Mouse (Mus musculus) thymus, postnatal 4 days (tissue): ENCODE results near the gene Mafk.
"Not testable (repeated sequence)": the region's sequence is repeated elsewhere in the genome, so short reads cannot be mapped to it uniquely, and the experiment has no call there.

Experiments used
- DNase-seq: peaks from one replicate; pipeline ENCODE4 v3.0.0; 2021

The Mafk gene

DNA sequence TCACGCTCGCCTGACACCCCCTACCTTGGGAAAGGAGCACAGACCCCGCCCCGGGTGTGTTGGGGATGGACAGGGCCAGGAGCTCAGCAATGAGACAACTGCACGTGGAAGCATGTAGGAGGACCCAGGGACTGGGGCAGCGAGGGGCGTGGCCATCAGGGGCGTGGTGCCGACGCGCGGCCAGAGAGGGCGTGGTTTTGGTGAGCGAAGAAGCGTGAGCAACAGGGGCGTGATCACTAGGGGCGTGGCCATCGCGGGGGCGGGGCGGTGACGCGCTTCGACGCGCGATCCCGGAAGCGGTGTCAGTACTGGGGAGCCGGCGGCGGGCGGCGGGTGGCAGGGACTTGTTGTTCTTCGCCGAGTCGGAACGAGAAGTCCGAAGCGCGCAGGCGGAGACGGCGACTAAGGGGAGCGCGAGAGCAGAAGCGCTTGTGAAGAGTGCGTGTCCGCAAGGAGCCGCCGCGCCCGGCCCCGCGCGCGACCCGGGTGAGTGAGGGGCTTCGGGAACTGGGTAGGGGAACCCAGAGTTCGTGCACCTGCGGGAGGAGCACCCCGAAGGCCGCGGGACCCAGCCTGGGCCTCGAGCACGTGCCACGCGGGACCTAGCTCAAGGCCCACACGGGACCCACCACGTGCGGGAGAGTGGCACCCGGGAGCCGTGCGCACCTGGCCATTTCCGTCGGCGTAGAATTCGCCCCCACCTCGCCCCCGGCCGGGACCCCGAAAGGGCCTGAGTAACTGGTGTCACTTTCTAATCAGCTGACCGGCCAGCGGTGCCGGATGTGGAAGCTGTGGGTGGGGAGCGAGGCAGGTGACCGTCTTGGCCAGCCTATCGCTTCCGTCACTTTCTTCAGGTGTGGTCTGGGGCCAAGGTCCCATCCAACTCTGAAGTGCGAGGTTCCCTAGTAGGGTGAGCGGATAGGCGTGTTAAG is at the start of gene Mafk:
TSS of gene Mafk (plus strand) at position 287 of the 932 bp plus-strand sequence.
- peak; percentile 100 for DNase-seq

- not testable (repeated sequence) for DNase-seq
These were observed 48.7 kb upstream of the Mafk start for GRCm38 (mm10) chr5:139742640-139743039.

- peak; percentile 81 for DNase-seq
These were observed 45.5 kb upstream of the Mafk start for GRCm38 (mm10) chr5:139745771-139746170.

DNA sequence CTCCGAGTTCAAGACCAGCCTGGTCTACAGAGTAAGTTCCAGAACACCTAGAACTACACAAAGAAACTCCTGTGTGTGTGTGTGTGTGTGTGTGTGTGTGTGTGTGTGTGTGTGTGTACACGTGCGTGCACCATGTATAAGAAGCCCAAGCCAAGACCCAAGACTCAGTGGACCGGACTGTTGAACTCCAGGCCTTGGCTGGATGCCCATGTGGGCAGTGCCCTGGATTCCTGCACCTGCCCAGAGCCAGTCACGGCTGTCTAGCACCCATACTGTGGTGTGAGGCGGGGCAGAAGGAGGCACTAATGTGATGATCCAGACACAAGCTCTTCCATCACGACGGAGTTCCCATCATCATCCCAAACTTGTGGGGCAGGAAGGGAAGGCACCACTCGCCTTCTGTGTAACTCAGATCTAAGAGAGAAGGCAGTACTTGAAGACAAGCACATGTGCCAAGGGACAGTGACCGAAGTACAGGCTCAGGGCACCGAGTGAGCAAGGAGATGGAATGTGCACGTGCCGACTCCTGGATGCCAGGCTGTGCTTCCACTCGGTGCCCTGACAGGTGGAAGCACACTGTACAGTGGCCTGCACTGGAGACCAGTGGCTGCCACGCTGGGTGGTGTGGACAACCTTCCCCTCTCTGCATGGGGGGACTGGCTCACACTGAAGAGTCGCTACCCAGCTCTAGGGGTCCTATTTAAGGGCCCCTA is 41.7 kb upstream of the Mafk start:
- DNase-seq, result no peak

DNA sequence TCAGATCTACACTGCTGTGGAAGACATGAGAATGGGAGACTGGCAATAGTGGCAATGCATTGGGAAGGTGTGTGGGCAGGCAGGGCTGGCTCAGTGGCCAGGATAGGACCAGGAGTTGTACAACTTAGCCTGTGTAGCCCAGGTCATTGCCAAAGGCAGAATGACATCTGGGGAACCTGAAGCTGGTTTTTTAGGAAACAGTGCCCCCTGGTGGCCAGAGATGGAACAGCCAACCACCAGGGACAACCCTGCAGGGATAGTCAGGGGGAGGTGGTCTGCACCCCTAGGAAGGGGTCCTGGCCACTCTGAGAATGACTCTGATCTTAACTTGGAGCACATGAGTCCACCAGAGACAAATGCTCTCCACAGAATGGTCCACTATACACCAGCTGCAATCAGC is 40.8 kb upstream of the Mafk start:
- peak; percentile 82 for DNase-seq

DNA sequence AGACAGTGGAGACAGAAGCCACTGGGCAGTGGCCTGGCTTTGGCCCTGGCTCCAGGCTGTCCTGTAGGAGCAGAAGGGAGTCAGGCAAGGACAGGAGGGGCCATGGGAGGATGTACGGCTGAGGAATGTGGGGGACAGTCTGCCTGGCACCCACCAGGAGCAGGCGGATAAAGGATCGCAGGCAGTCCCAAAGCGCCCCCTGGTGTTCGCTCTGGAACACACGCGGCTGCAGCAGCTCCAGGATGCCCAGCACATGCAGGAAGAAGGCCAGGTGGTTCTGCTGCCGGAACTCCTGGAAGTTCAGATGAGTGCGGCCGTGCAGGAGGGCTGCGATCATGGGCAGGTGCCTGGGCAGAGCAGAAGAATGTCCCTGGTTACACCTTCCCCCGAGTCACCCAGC is 36.6 kb upstream of the Mafk start:
- peak; percentile 76 for DNase-seq

- no peak for DNase-seq
These were observed 35.2 kb upstream of the Mafk start for GRCm38 (mm10) chr5:139756135-139756534.

GRCm38 (mm10) chr5:139756586-139756985 is 34.7 kb upstream of the Mafk start:
- DNase-seq, result no peak

- DNase-seq, result no peak
These were observed 33.2 kb upstream of the Mafk start for GRCm38 (mm10) chr5:139758096-139758495.

- peak; percentile 69 for DNase-seq
These were observed 27.0 kb upstream of the Mafk start for GRCm38 (mm10) chr5:139764296-139764695.

DNA sequence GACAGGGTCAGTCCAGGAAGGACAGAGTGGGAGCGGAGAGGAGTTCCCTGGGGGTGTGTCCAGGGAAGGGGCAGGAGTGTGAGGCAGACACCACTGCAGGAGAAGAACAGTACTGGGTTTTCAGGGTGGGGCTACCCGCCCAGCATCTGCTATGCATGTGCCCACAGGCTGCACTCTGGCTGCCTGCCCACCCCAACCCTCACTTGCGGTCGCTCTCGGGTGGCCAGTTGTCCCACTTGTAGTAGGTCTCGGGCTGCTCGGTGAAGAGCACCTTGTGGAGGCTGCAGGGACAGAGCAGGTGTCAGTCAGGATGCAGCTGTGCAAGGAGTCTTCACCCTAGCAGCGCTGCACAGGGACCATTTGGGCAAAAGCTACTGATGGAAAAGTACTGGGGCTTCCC is 23.1 kb upstream of the Mafk start:
- DNase-seq, result no peak

DNA sequence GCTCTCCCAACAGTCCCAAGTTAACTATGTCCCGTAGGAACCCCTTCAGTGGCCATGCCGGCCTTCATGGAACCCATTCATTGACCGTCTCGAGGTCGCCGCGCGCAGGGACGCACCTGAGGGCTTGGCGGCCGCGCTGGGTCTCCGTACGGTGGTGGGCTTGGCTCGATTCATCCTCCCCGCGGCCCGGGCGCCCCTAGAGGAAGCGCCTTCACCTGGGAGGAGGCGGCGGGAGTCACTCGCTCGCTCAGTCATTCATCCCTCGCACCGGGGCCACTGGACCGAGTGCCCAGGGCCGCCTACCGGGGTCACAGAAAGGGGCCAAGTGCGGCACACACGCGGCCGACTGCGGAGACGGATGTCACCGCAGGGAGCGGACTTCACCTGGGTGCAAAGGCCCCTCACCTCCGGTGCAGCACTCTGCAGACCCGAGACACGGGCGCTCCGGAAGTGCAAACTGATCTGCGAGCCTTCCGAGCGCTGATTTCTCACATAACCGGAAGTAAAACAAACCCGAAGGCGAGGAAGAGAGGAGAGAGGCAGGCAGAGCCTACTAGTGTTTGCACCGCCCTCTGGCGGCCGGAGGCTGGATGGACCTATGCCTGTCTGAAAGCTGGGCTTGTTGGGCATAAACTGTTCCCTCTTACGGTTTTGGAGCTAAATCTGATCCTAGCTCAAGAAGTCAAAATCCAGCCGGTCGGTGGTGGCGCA is 15.9 kb upstream of the Mafk start, which contains the start of gene Ints1:
TSS of gene Ints1 (minus strand) at position 459 of the 711 bp plus-strand sequence.
- DNase-seq, result peak; percentile 99

- DNase-seq, result peak; percentile 68
These were observed 14.3 kb upstream of the Mafk start for GRCm38 (mm10) chr5:139776966-139777365.

DNA sequence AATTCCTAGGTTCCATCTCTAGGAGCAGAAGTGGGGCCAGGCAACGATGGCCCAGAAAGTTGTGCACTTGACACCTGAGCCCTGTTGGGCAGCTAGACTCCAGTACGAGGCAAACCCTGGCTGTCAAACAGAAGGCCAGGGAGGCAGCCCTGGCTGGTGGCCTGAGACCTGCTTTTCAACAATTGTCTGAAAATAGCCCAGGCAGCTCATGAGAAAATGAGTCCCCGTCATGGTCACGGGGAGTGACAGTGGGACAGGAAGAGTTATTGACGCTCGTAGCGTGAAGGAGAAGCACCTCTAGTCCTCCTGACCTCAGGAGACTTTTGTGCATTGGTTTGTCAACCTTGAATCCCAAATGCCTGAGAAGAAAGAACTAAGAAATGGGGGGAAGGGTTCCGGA is 9.9 kb upstream of the Mafk start:
- no peak for DNase-seq

- no peak for DNase-seq
These were observed 1.8 kb upstream of the Mafk start for GRCm38 (mm10) chr5:139789466-139789865.

GRCm38 (mm10) chr5:139792159-139792775 is 954 bp downstream of the Mafk start:
- DNase-seq, result no peak

DNA sequence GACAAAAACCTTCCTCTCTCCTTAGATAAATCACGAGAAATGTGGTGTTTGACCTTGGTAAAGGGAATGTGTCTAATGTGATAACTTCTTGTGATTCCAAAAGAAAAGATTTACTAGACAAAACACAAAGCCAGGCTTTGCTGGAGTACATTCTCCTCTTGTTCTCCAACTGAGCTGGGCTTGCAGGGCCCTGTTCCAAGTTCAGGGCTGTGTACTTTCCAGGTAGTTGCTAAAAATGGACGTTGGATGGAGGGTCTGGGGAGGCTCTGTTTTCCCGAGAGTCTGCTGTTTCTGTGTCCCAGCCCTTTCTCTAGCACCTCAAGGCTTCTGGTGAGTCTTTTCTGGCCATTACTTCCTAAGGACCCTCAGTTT is 1.6 kb downstream of the Mafk start:
- DNase-seq, result no peak

DNA sequence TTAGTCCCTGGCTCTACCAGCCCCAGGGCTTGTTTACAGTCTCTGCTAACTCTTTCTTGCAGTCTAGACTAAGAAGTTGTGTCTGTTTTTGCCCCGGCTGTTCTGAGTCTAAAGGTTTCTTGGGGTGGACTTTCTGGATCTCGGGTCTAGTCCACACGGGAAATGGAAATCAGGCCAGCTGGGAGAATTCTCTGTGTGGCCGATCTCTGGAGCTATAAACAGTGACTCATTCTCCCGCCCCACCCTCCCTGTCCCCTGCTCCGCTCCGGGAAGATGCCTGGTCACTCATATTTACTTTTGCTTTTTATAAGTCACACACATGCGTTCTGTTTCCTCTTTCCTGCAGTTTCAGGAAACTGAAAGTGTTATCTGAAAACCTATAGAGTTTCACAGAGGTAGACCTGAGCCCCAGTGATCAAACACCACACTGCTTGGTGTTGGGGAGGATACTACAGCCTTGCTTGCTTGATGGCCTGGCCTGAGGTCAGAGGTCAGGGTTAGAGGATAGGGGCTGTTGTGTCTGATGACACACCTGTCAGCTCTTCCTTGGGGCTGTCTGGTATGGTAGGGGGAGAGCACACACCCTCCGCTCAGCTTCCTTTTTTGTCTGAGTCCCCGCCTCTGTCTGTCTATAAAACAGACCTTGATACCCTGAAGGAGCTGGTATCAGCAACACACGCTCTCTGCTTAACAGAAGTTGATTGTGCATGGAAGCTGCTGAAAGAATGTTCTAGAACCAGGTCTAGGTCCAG is 2.2 kb downstream of the Mafk start:
- DNase-seq, result no peak

DNA sequence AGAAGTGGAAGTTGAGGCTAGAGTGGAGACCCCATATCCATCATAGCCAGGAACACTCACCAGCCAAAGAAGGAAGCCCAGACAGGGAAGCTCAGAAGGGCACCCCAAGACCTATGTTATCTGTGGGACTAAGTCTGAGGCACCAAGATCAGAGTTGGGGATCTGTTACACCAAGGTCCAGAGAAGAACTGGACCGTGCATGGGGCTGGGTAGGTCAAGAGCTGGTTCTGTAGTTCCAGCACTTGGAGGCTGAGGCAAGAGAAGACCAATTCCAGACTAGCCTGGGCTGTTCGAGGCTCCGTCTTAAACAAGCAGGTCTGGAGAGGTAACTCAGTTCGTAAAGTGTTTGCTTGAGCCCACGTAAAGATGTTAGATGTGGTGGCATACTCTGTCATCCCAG is 2.8 kb downstream of the Mafk start:
- no peak for DNase-seq

DNA sequence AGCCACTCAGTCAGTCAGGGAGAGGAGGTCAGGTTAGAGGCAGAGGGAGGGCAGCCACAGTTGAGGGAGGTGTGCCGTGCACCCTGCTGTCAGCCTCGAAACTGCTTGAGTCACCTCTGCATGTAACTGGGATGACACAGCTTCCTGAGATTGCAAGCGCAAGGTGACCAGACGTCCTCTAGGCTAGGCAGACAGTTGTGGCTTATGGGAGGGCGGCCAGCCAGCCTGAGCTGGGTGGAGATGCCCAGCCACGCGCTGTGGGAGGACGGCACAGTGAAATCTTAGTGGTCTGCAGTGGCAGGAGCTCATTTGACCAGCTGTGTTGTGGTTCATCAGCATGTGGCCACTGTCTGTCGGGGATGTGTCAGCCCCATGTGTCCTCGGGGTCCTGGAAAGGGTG is 3.6 kb downstream of the Mafk start:
- no peak for DNase-seq

DNA sequence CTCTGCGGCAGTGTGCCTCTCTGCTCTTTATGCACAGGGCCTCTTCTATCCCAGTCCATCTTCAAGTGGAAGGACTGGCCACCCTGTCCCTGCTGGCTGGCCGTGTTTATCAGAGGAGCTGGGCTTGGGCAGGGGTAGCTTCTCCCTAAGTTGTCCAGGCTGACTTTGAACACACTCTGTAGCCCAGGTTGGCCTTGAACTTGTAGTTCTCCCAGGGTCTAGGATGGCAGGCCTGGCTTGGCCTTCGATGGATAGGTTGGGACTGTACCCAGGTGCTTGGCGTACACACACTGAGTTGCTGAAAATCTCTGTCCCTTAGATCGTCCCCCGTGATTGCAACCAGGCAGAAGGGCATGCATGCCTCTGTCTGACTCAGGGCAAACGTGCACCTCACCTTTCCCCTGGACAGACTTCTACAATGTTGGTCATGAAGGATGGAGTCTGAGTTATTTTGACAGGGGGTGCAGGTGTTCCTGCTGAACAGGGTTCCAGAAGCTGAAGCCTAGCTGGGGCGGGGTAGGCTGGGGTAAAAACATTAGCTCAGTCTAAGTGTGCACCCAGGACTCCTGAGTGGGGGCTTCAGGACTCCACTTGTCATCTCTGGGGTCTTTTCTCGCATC is 4.8 kb downstream of the Mafk start:
- DNase-seq, result no peak

DNA sequence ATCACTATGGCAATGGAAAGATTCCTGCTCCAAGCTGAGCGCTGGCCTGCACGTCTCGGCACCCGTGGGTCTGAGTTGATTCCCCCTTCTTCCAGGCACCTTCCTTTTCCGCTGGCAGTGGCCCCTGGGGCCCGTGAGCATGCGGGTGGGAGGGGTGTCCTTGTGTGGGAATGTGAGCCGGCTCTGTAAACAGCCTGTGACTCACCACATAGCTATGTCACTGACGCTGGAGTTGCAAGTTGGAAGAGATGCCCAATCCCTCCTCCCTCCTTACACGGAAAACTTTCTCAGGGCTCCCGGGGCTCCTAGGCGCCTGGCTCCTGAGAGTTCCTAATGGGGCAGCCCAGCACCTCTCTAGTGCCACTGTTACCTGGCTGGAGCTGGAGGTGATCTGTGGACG is 5.6 kb downstream of the Mafk start:
- DNase-seq, result no peak
